Mouse (Mus musculus) liver, embryonic 14.5 days (tissue): ENCODE results near the gene Noxred1. TPM values are rescaled to one million over a fixed set of nuclear protein-coding genes. Genes with fewer than 3 reads are reported as not detected.
"Not testable (repeated sequence)": the region's sequence is repeated elsewhere in the genome, so short reads cannot be mapped to it uniquely, and the experiment has no call there.

Source experiments
- ATAC-seq: fragments of 200-750 bp; cut with Nextera tagmentation; 2 replicates; pipeline ENCODE4 v1.8.0; 2017; ENCODE audit warnings: moderate number of reproducible peaks, mild to moderate bottlenecking, moderate library complexity; ENCODE audit not compliant: insufficient read depth
- DNase-seq, 3 experiments: peaks; one replicate each; pipeline ENCODE4 v3.0.0-alpha.2; 2012 to 2013; ENCODE audit warnings: low read depth in 3 of 3, low spot score in 3 of 3
- H3K27ac ChIP-seq: fragments of 300-500 bp; sonication (generic); 2 replicates; pipeline ENCODE4 v1.5.1; 2014; ENCODE audit warnings: moderate library complexity, mild to moderate bottlenecking, control low read depth, inconsistent platforms
- H3K27me3 ChIP-seq: fragments of 300-500 bp; sonication (generic); 2 replicates; pipeline ENCODE4 v1.6.1; 2014; ENCODE audit warnings: mild to moderate bottlenecking, low read length, moderate library complexity; ENCODE audit not compliant: control insufficient read depth, insufficient read depth
- H3K36me3 ChIP-seq: fragments of 300-500 bp; sonication (generic); replicated peaks from 2 replicates; pipeline ENCODE4 v1.6.1; 2014; ENCODE audit warnings: low read depth; ENCODE audit not compliant: control insufficient read depth, insufficient read depth
- H3K4me1 ChIP-seq, 2 experiments: fragments of 200-500 bp in 1 of 2; fragments of 300-500 bp in 1 of 2; sonication (generic) in 1 of 2; replicated peaks; 2 replicates each; pipeline ENCODE4 v1.6.1; 2012 to 2014; ENCODE audit warnings: antibody characterized with exemption in 1 of 2, inconsistent platforms in 1 of 2, low read length in 1 of 2; ENCODE audit not compliant: control insufficient read depth in 2 of 2, insufficient read depth in 2 of 2
- H3K4me2 ChIP-seq: fragments of 300-500 bp; sonication (generic); 2 replicates; pipeline ENCODE4 v1.6.1; 2014; ENCODE audit warnings: low read depth, mild to moderate bottlenecking, control low read depth, moderate library complexity
- H3K4me3 ChIP-seq, 2 experiments: fragments of 200-500 bp in 1 of 2; fragments of 300-500 bp in 1 of 2; sonication (generic) in 1 of 2; 2 replicates each; pipeline ENCODE4 v1.5.1; 2012 to 2014; ENCODE audit warnings: low read depth in 2 of 2, low read length in 2 of 2, mild to moderate bottlenecking in 2 of 2, control low read depth in 1 of 2, inconsistent platforms in 1 of 2, moderate library complexity in 1 of 2; ENCODE audit not compliant: insufficient read depth in 1 of 2
- H3K9ac ChIP-seq: fragments of 300-500 bp; sonication (generic); replicated peaks from 2 replicates; pipeline ENCODE4 v1.6.1; 2014; ENCODE audit warnings: mild to moderate bottlenecking, control low read depth, moderate library complexity
- H3K9me3 ChIP-seq: fragments of 300-500 bp; sonication (generic); 2 replicates; pipeline ENCODE4 v1.6.1; 2016; ENCODE audit warnings: low read length, mixed read lengths; ENCODE audit not compliant: control insufficient read depth
- CTCF ChIP-seq: IDR thresholded peaks from 2 replicates; pipeline ENCODE4 v1.5.1; 2016; ENCODE audit warnings: antibody characterized with exemption, low read depth, control low read depth
- EP300 ChIP-seq: IDR thresholded peaks from 2 replicates; pipeline ENCODE4 v1.6.1; 2016; ENCODE audit warnings: antibody characterized with exemption, low read depth
- WGBS: fragments of 180-500 bp; shearing (Covaris S2); extraction: QIAGEN DNeasy Blood & Tissue Kit; methylation state at CpG from one replicate; pipeline ENCODE4 v1.1.7; 2014; ENCODE audit not compliant: insufficient replicate concordance; 5-methylcytosine and 5-hydroxymethylcytosine counted together
- polyA plus RNA-seq, 2 experiments: library from polyadenylated mRNA; depleted of rRNA in 1 of 2; stranded (reverse) in 1 of 2; unstranded in 1 of 2; fragments of >200 nt; fragmentation: Nextera tagmentation in 1 of 2; extraction: Ambion mirVana in 1 of 2; gene quantifications; 2 replicates each; pipeline versions ENCODE4 v1.2.1 to v1.2.3; 2012 to 2014

Noxred1 gene
- polyA plus RNA-seq, 2 experiments = 0.16 to 0.28 TPM

GRCm38 (mm10) chr12:87281766-87282165 lies 43.2 kb upstream of the Noxred1 start:
- H3K27me3 ChIP-seq = no peaks in the 10 kb centered on the region
- H3K27ac ChIP-seq = no peak overlapping the region
- TF ChIP-seq CTCF = no peak
- TF ChIP-seq EP300 = no peak
- no peak overlapping the region for H3K4me2 ChIP-seq
- H3K36me3 ChIP-seq = no peaks in the 10 kb centered on the region
- no peak overlapping the region for H3K9ac ChIP-seq
- DNase-seq = no peak
- peaks cover 0 to 4% of the 10 kb centered on the region in 2 experiments; a peak in 3 of 4 replicates for H3K4me1 ChIP-seq
- no peak for ATAC-seq
- WGBS = 13% methylated on average over 1 of the region's 1 CpGs
- no peak overlapping the region for H3K4me3 ChIP-seq
- H3K9me3 ChIP-seq = no peaks in the 10 kb centered on the region

- WGBS = 55% methylated on average over 14 of the region's 14 CpGs
- peaks cover 6% of the 10 kb centered on the region for H3K36me3 ChIP-seq
- peak; percentile 29; the same call in 1 of the 2 replicates for TF ChIP-seq CTCF
- no peak for TF ChIP-seq EP300
- H3K27me3 ChIP-seq = no peaks in the 10 kb centered on the region
- no peak overlapping the region for H3K4me3 ChIP-seq
- no peaks in the 10 kb centered on the region for H3K9me3 ChIP-seq
- ATAC-seq (no peak), DNase-seq (no peak)
- H3K9ac ChIP-seq = no peak overlapping the region
- no peak overlapping the region for H3K27ac ChIP-seq
- H3K4me1 ChIP-seq = peaks cover 7 to 17% of the 10 kb centered on the region in 2 experiments
- no peak overlapping the region for H3K4me2 ChIP-seq
These were observed 41.3 kb upstream of the Noxred1 start for GRCm38 (mm10) chr12:87279879-87280278.

- peaks cover 9% of the 10 kb centered on the region for H3K36me3 ChIP-seq
- no peak for DNase-seq
- ATAC-seq = no peak
- H3K9ac ChIP-seq = no peak overlapping the region
- no peaks in the 10 kb centered on the region for H3K9me3 ChIP-seq
- no peak overlapping the region for H3K4me3 ChIP-seq
- no peak overlapping the region for H3K4me2 ChIP-seq
- 54% methylated on average over 3 of the region's 3 CpGs for WGBS
- no peaks in the 10 kb centered on the region for H3K27me3 ChIP-seq
- H3K27ac ChIP-seq = no peak overlapping the region
- H3K4me1 ChIP-seq = peaks cover 7 to 22% of the 10 kb centered on the region in 2 experiments
- TF ChIP-seq EP300 (no peak), CTCF (no peak)
These were observed 40.8 kb upstream of the Noxred1 start for GRCm38 (mm10) chr12:87279350-87279749.

DNA sequence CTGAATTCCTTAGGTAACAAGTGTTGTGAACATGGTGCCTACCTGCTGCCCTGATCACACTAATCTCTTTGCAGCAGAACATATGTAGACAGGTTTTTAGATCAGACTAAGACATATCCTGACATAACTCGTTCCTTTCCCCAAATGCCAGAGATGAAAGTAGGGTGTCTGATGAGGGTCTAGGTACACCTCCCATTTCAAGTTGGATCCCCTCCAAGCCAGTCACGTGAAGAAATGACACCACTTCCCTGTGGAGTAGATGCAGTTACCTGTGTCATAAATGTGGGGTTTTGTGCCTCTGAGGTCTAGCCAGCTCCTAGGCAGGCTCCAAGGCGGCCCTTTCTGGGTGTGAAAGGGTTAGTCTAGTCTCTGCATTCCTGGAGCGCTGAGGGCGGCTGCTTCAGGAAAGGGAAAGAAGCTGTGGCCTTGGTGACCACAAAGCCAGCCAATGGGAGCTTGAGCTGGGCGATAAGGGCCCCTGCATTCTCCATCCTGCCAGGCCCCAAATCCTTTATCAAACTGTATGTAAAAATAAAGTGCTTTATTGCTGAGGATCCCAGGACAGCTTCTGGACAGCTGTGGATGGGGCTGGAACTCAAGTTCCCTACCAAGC lies 39.7 kb upstream of the Noxred1 start:
- TF ChIP-seq EP300 = no peak
- TF ChIP-seq CTCF = no peak
- no peak for DNase-seq
- Histone ChIP-seq H3K4me2 (no peak overlapping the region), H3K27me3 (no peaks in the 10 kb centered on the region), H3K9ac (no peak overlapping the region), H3K27ac (no peak overlapping the region), H3K9me3 (no peaks in the 10 kb centered on the region), H3K4me3 (no peak overlapping the region), H3K36me3 (peaks cover 18% of the 10 kb centered on the region), H3K4me1 (peaks cover 7 to 23% of the 10 kb centered on the region in 2 experiments)
- no peak for ATAC-seq
- WGBS = 12% methylated on average over 6 of the region's 6 CpGs

GRCm38 (mm10) chr12:87277251-87277650 lies 38.7 kb upstream of the Noxred1 start:
- not testable (repeated sequence) for DNase-seq, H3K9ac ChIP-seq, H3K4me2 ChIP-seq, H3K27ac ChIP-seq, H3K27me3 ChIP-seq, H3K4me3 ChIP-seq, H3K9me3 ChIP-seq, ATAC-seq
- Histone ChIP-seq H3K4me1 (peaks cover 7 to 23% of the 10 kb centered on the region in 2 experiments), H3K36me3 (peaks cover 28% of the 10 kb centered on the region)
- 71% methylated on average over 4 of the region's 4 CpGs for WGBS
